Mouse (Mus musculus): ENCODE measurements around the gene Lce1i. TPM values are rescaled to one million over a fixed set of nuclear protein-coding genes. Genes with fewer than 3 reads are reported as not detected.

Gene Lce1i
- polyA plus RNA-seq (2012; fragmentation: generic; extraction: Trizol): not detected

GRCm38 (mm10) chr3:92778799-92779198, at the start of gene Lce1i:
TSS of gene Lce1i (minus strand) at chr3:92778899.

GRCm38 (mm10) chr3:92827108-92827507, 48.4 kb upstream of the Lce1i start, which contains the start of gene Kprp:
TSS of gene Kprp (minus strand) at chr3:92827247.

GRCm38 (mm10) chr3:92807791-92808190, 29.1 kb upstream of the Lce1i start, which contains the start of gene Lce1k:
TSS of gene Lce1k (minus strand) at chr3:92807891.

GRCm38 (mm10) chr3:92790414-92790813, 11.7 kb upstream of the Lce1i start, which contains the start of gene Lce1j:
TSS of gene Lce1j (minus strand) at chr3:92790514.

GRCm38 (mm10) chr3:92764965-92765364, 13.7 kb downstream of the Lce1i start, which contains the start of gene Lce1h:
TSS of gene Lce1h (minus strand) at chr3:92765065.

GRCm38 (mm10) chr3:92752238-92752637, 26.5 kb downstream of the Lce1i start, which contains the start of gene Lce1g:
TSS of gene Lce1g (minus strand) at chr3:92752338.

GRCm38 (mm10) chr3:92738996-92739395, 39.7 kb downstream of the Lce1i start, which contains the start of gene Gm38119:
TSS of gene Gm38119 (minus strand) at chr3:92739096.

Other genes starting within 250 kb of the Lce1i start
- not detected for gene 2310046K23Rik, start 244.4 kb downstream of the Lce1i start, polyA plus RNA-seq (2012; fragmentation: generic; extraction: Trizol)
- gene Ivl, start 205.2 kb downstream of the Lce1i start, polyA plus RNA-seq (2012; fragmentation: generic; extraction: Trizol): under 1 TPM; 0.01 to 0.02 TPM
- not detected for gene Smcp, start 189.9 kb downstream of the Lce1i start, polyA plus RNA-seq (2012; fragmentation: generic; extraction: Trizol)
- not detected for gene 2210017I01Rik, start 171.4 kb downstream of the Lce1i start, polyA plus RNA-seq (2012; fragmentation: generic; extraction: Trizol)
- not detected for gene Lce6a, start 157.2 kb downstream of the Lce1i start, polyA plus RNA-seq (2012; fragmentation: generic; extraction: Trizol)
- gene Lce1a1, start 130.6 kb downstream of the Lce1i start, polyA plus RNA-seq (2012; fragmentation: generic; extraction: Trizol): not detected
- gene Lce1b, start 122.0 kb downstream of the Lce1i start, polyA plus RNA-seq (2012; fragmentation: generic; extraction: Trizol): not detected
- not detected for gene Lce1a2, start 108.6 kb downstream of the Lce1i start, polyA plus RNA-seq (2012; fragmentation: generic; extraction: Trizol)
- gene Lce1c, start 99.7 kb downstream of the Lce1i start, polyA plus RNA-seq (2012; fragmentation: generic; extraction: Trizol): not detected
- gene Lce1d, start 91.7 kb downstream of the Lce1i start, polyA plus RNA-seq (2012; fragmentation: generic; extraction: Trizol): not detected
- not detected for gene Lce1e, start 69.8 kb downstream of the Lce1i start, polyA plus RNA-seq (2012; fragmentation: generic; extraction: Trizol)
- gene Lce1f, start 58.5 kb downstream of the Lce1i start, polyA plus RNA-seq (2012; fragmentation: generic; extraction: Trizol): not detected
- gene Gm38119, start 39.8 kb downstream of the Lce1i start, polyA plus RNA-seq (2012; fragmentation: generic; extraction: Trizol): not detected
- under 1 TPM in 1 of 2 experiments, not detected in 1; 0.39 TPM for gene Lce1g, start 26.6 kb downstream of the Lce1i start, polyA plus RNA-seq (2012; fragmentation: generic; extraction: Trizol)
- under 1 TPM in 1 of 2 experiments, not detected in 1; 0.08 TPM for gene Lce1h, start 13.8 kb downstream of the Lce1i start, polyA plus RNA-seq (2012; fragmentation: generic; extraction: Trizol)
- not detected for gene Lce1j, start 11.6 kb upstream of the Lce1i start, polyA plus RNA-seq (2012; fragmentation: generic; extraction: Trizol)
- gene Lce1k, start 29.0 kb upstream of the Lce1i start, polyA plus RNA-seq (2012; fragmentation: generic; extraction: Trizol): not detected
- under 1 TPM in 1 of 2 experiments, not detected in 1; 0.04 TPM for gene Kprp, start 48.3 kb upstream of the Lce1i start, polyA plus RNA-seq (2012; fragmentation: generic; extraction: Trizol)
- gene Lce1l, start 72.4 kb upstream of the Lce1i start, polyA plus RNA-seq (2012; fragmentation: generic; extraction: Trizol): not detected
- not detected for gene 2310050C09Rik, start 91.3 kb upstream of the Lce1i start, polyA plus RNA-seq (2012; fragmentation: generic; extraction: Trizol)
- not detected for gene Lce3a, start 147.3 kb upstream of the Lce1i start, polyA plus RNA-seq (2012; fragmentation: generic; extraction: Trizol)
- not detected for gene Lce3b, start 154.1 kb upstream of the Lce1i start, polyA plus RNA-seq (2012; fragmentation: generic; extraction: Trizol)
- gene Lce3c, start 165.6 kb upstream of the Lce1i start, polyA plus RNA-seq (2012; fragmentation: generic; extraction: Trizol): not detected
- not detected for gene Lce3d, start 178.5 kb upstream of the Lce1i start, polyA plus RNA-seq (2012; fragmentation: generic; extraction: Trizol)
- not detected for gene Lce3e, start 188.2 kb upstream of the Lce1i start, polyA plus RNA-seq (2012; fragmentation: generic; extraction: Trizol)
- not detected for gene Lce3f, start 213.3 kb upstream of the Lce1i start, polyA plus RNA-seq (2012; fragmentation: generic; extraction: Trizol)
- under 1 TPM; 0.09 to 0.16 TPM for gene Crct1, start 236.8 kb upstream of the Lce1i start, polyA plus RNA-seq (2012; fragmentation: generic; extraction: Trizol)
- not detected for gene Lce1m, start 240.2 kb upstream of the Lce1i start, polyA plus RNA-seq (2012; fragmentation: generic; extraction: Trizol)